Comparison of ENCODE assay signal across 8 mouse cellular contexts in the genomic region with DNA sequence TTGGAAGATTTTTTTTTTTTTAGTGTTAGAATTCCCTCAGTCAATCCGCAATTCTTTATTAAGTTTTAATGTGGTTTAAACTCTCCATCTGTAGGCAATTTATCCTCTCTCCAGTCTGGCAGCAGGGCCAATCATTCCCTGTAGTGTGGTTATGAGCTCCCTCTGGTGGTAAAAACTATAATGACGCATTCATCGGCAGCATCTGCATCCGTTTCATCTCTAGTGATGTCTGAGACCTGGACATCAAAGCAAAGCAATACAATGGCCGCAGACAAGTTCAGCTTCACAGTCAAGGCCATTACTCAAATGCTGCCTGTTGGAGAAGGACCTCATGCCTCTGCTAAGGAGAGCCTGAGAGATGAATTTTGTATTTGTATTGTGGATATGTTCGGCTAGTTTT.
DNase-seq lines count a peak whose midpoint lies in the region; ATAC-seq and TF ChIP-seq lines count a peak whose summit lies in the region.

No protein-coding gene starts in this region.

- 19% methylated on average over 6 of the region's 6 CpGs for WGBS in kidney, postnatal 0 days
- WGBS in limb, embryonic 14.5 days: 18% methylated on average over 6 of the region's 6 CpGs

- no peaks in the 10 kb centered on the region for H3K36me3 ChIP-seq in kidney, postnatal 0 days (ENCODE audit: insufficient read depth, low read length)
- H3K36me3 ChIP-seq in limb, embryonic 14.5 days (ENCODE audit: control insufficient read depth, insufficient read depth, low read length): no peaks in the 10 kb centered on the region

- no peak overlapping the region for H3K4me2 ChIP-seq in kidney, postnatal 0 days (ENCODE audit: low read length)
- no peak overlapping the region for H3K4me2 ChIP-seq in limb, embryonic 14.5 days (replicated peaks; ENCODE audit: low read depth, low read length, severe bottlenecking)

- H3K4me1 ChIP-seq in kidney, postnatal 0 days (replicated peaks; ENCODE audit: insufficient read depth, low read length): no peaks in the 10 kb centered on the region
- H3K4me1 ChIP-seq in limb, embryonic 14.5 days (ENCODE audit: control insufficient read depth, insufficient read depth, low read length): 0 out of 2 replicates have a peak, but pooled peaks cover 4% of the 10 kb centered on the region

- H3K9ac ChIP-seq in kidney, postnatal 0 days (ENCODE audit: low read depth, low read length): no peak overlapping the region
- no peak overlapping the region for H3K9ac ChIP-seq in limb, embryonic 14.5 days (ENCODE audit: low read depth, low read length, severe bottlenecking)

- DNase-seq in adrenal gland, adult 18-20 months (ENCODE audit: low spot score in 2 of 2): peak; percentile 22 to 57
- DNase-seq in embryo, embryonic 11 days: peak; percentile 84
- DNase-seq in gastrocnemius, postnatal 25 days: peak; percentile 32
- DNase-seq in kidney, postnatal 0 days (ENCODE audit: low spot score): peak; percentile 85
- peak; percentile 86 for DNase-seq in limb, embryonic 14.5 days (ENCODE audit: low spot score)
- peak; percentile 53 for DNase-seq in neural tube, embryonic 10.5 days (ENCODE audit: extremely low spot score, low spot score)
- DNase-seq in thymus, postnatal 0 days (ENCODE audit: low spot score): peak; percentile 81

- ATAC-seq in CD4-positive, CD25-positive, alpha-beta regulatory T cell, adult 4 months: peak; percentile 86
- ATAC-seq in kidney, postnatal 0 days (replicated peaks; ENCODE audit: low FRiP score, low read depth): peak; percentile 74; the same call in 1 of the 2 replicates
- ATAC-seq in limb, embryonic 14.5 days (ENCODE audit: low FRiP score, low read depth): peak; percentile 61; the same call in 1 of the 2 replicates

- no peak overlapping the region for H3K4me3 ChIP-seq in kidney, postnatal 0 days (replicated peaks; ENCODE audit: low read depth, low read length)
- no peak overlapping the region for H3K4me3 ChIP-seq in limb, embryonic 14.5 days (replicated peaks; ENCODE audit: low read length)

- no peak overlapping the region for H3K27ac ChIP-seq in kidney, postnatal 0 days
- no peak overlapping the region for H3K27ac ChIP-seq in limb, embryonic 14.5 days (replicated peaks; ENCODE audit: low read depth, low read length)

- H3K27me3 ChIP-seq in kidney, postnatal 0 days (ENCODE audit: insufficient read depth, low read length): no peaks in the 10 kb centered on the region
- H3K27me3 ChIP-seq in limb, embryonic 14.5 days (ENCODE audit: control insufficient read depth, insufficient read depth, low read length): no peaks in the 10 kb centered on the region

- TF ChIP-seq CTCF in kidney, postnatal 0 days (IDR thresholded peaks at IDR 0.05; ENCODE audit: low read depth): peak; percentile 83

- H3K9me3 ChIP-seq in kidney, postnatal 0 days (replicated peaks; ENCODE audit: low read length): no peaks in the 10 kb centered on the region
- H3K9me3 ChIP-seq in limb, embryonic 14.5 days (ENCODE audit: control insufficient read depth, low read length): no peaks in the 10 kb centered on the region

- no peak for TF ChIP-seq POLR2A in limb, embryonic 14.5 days (IDR thresholded peaks at IDR 0.05; ENCODE audit: borderline replicate concordance, extremely low read depth, insufficient read depth, insufficient read length)

Comparison
In these comparisons a context has a peak if more than half of its experiments do, and no peak if none do; other contexts are left out.
1. DNase-seq: peak in every context shown above with its lines; median percentile 86 in limb, embryonic 14.5 days; 85 in kidney, postnatal 0 days; 84 in embryo, embryonic 11 days; 81 in thymus, postnatal 0 days; 53 in neural tube, embryonic 10.5 days; 40 in adrenal gland, adult 18-20 months; 32 in gastrocnemius, postnatal 25 days.